15 mouse cellular contexts compared by ENCODE assay signal in genomic region chr8:84769324-84769723, GRCm38 (mm10). TPM values are rescaled to one million over a fixed set of nuclear protein-coding genes. Genes with fewer than 3 reads are reported as not detected.
DNase-seq lines count a peak whose midpoint lies in the region; ATAC-seq and TF ChIP-seq lines count a peak whose summit lies in the region.
"Had no signal": no experiment of that assay in that cellular context is flagged by ENCODE, and none has a peak within 500 bp of the region (broad histone marks: within the 10 kb centered on the region; RNA-seq: fewer than 3 reads in every experiment).

No protein-coding gene starts in this region.

- no peak for ATAC-seq in hindbrain, embryonic 13.5 days (ENCODE audit: low FRiP score)
- no peak for ATAC-seq in hindbrain, embryonic 11.5 days (ENCODE audit: low FRiP score)
- ATAC-seq in forebrain, postnatal 0 days = no peak
- ATAC-seq: activated CD4-positive, CD25-positive, alpha-beta regulatory T cell, adult 4 months; liver, embryonic 12.5 days had no signal

- DNase-seq in hindbrain, embryonic 11.5 days (ENCODE audit: low spot score) = no peak
- DNase-seq in brain, adult 2 months (ENCODE audit: low read depth, low spot score) = peak; percentile 91
- peak; percentile 68 for DNase-seq in cerebellum, adult 8-10 months
- DNase-seq in forebrain, postnatal 0 days = no peak
- no peak for DNase-seq in thymus, postnatal 10 days (ENCODE audit: low spot score in 2 of 2)
- DNase-seq in frontal cortex, postnatal 36 days (ENCODE audit: low spot score in 2 of 2) = no peak
- no peak for DNase-seq in urinary bladder, postnatal 25 days (ENCODE audit: low spot score)
- DNase-seq: heart, adult 11 months; heart, postnatal 10 days; kidney, adult 18-20 months; lung, postnatal 14 days had no signal

- no peak overlapping the region for H3K27ac ChIP-seq in hindbrain, embryonic 13.5 days
- no peak overlapping the region for H3K27ac ChIP-seq in hindbrain, embryonic 11.5 days (ENCODE audit: low read depth, low read length)
- H3K27ac ChIP-seq in forebrain, postnatal 0 days (ENCODE audit: low read depth, low read length) = peak overlapping the region; percentile 95
- H3K27ac ChIP-seq: liver, embryonic 12.5 days; midbrain, embryonic 12.5 days had no signal

- peaks cover 60% of the 10 kb centered on the region for H3K4me1 ChIP-seq in hindbrain, embryonic 13.5 days (replicated peaks)
- peaks cover 13% of the 10 kb centered on the region for H3K4me1 ChIP-seq in hindbrain, embryonic 11.5 days (replicated peaks; ENCODE audit: control insufficient read depth, insufficient read depth, low read length)
- 0 out of 2 replicates have a peak, but pooled peaks cover 5% of the 10 kb centered on the region for H3K4me1 ChIP-seq in forebrain, postnatal 0 days (ENCODE audit: insufficient read depth)

- peaks cover 96% of the 10 kb centered on the region for H3K27me3 ChIP-seq in hindbrain, embryonic 13.5 days
- peaks cover 97% of the 10 kb centered on the region for H3K27me3 ChIP-seq in hindbrain, embryonic 11.5 days (ENCODE audit: control insufficient read depth, insufficient read depth, low read length)
- H3K27me3 ChIP-seq in forebrain, postnatal 0 days (ENCODE audit: insufficient read depth, low read length) = no peaks in the 10 kb centered on the region

- no peaks in the 10 kb centered on the region for H3K9me3 ChIP-seq in hindbrain, embryonic 13.5 days
- H3K9me3 ChIP-seq in hindbrain, embryonic 11.5 days (ENCODE audit: control insufficient read depth, low read length) = no peaks in the 10 kb centered on the region
- H3K9me3 ChIP-seq in forebrain, postnatal 0 days (ENCODE audit: low read length) = no peaks in the 10 kb centered on the region
- H3K9me3 ChIP-seq: liver, embryonic 12.5 days; midbrain, embryonic 12.5 days had no signal

- H3K4me2 ChIP-seq in hindbrain, embryonic 13.5 days = peak overlapping the region; percentile 49
- H3K4me2 ChIP-seq in hindbrain, embryonic 11.5 days (replicated peaks; ENCODE audit: low read depth, low read length) = no peak overlapping the region
- peak overlapping the region; percentile 71 for H3K4me2 ChIP-seq in forebrain, postnatal 0 days (ENCODE audit: low read depth)
- H3K4me2 ChIP-seq: liver, embryonic 12.5 days; midbrain, embryonic 12.5 days had no signal

- no peaks in the 10 kb centered on the region for H3K36me3 ChIP-seq in hindbrain, embryonic 13.5 days
- no peaks in the 10 kb centered on the region for H3K36me3 ChIP-seq in hindbrain, embryonic 11.5 days (ENCODE audit: control insufficient read depth, insufficient read depth, low read length)
- peaks cover 12% of the 10 kb centered on the region; the same call in 1 of the 2 replicates for H3K36me3 ChIP-seq in forebrain, postnatal 0 days (ENCODE audit: insufficient read depth)
- H3K36me3 ChIP-seq: liver, embryonic 12.5 days; midbrain, embryonic 12.5 days had no signal

- H3K4me3 ChIP-seq in hindbrain, embryonic 13.5 days = peak overlapping the region; percentile 15; the same call in 1 of the 2 replicates
- H3K4me3 ChIP-seq in hindbrain, embryonic 11.5 days (ENCODE audit: low read depth, low read length) = no peak overlapping the region
- H3K4me3 ChIP-seq in forebrain, postnatal 0 days (ENCODE audit: low read depth, low read length) = peak overlapping the region; percentile 48
- H3K4me3 ChIP-seq: liver, embryonic 12.5 days; midbrain, embryonic 12.5 days had no signal

- no peak for TF ChIP-seq CTCF in forebrain, postnatal 0 days (IDR thresholded peaks at IDR 0.05; ENCODE audit: low read depth)

- WGBS in hindbrain, embryonic 13.5 days = 78% methylated on average over 8 of the region's 8 CpGs
- 84% methylated on average over 8 of the region's 8 CpGs for WGBS in hindbrain, embryonic 11.5 days
- WGBS in forebrain, postnatal 0 days = 59% methylated on average over 8 of the region's 8 CpGs

- H3K9ac ChIP-seq in hindbrain, embryonic 13.5 days = no peak overlapping the region
- no peak overlapping the region for H3K9ac ChIP-seq in hindbrain, embryonic 11.5 days (ENCODE audit: low read depth, low read length)
- H3K9ac ChIP-seq in forebrain, postnatal 0 days = peak overlapping the region; percentile 57
- H3K9ac ChIP-seq: liver, embryonic 12.5 days; midbrain, embryonic 12.5 days had no signal

RNA-seq across cellular contexts. Expression of gene Nfix, which starts 30.8 kb away (rescaled TPM):
- 35.3 and 44.1 TPM in 2 replicates for polyA plus RNA-seq in hindbrain, embryonic 13.5 days (2015; fragmentation: Nextera tagmentation; extraction: Ambion mirVana)
- polyA plus RNA-seq in hindbrain, embryonic 11.5 days (2014; fragmentation: Nextera tagmentation; extraction: Ambion mirVana) = 2.4 and 3.0 TPM in 2 replicates
- total RNA-seq in forebrain, postnatal 0 days (2014; rRNA removed) = 111 and 116 TPM in 2 replicates
- polyA plus RNA-seq in forebrain, postnatal 0 days (2015; fragmentation: Nextera tagmentation; extraction: Ambion mirVana) = 347 and 376 TPM in 2 replicates

RNA-seq across cellular contexts. Expression of gene G430095P16Rik, which starts 46.5 kb away (rescaled TPM):
- polyA plus RNA-seq in hindbrain, embryonic 13.5 days (2015; fragmentation: Nextera tagmentation; extraction: Ambion mirVana) = 1.0 and 2.3 TPM in 2 replicates
- polyA plus RNA-seq in hindbrain, embryonic 11.5 days (2014; fragmentation: Nextera tagmentation; extraction: Ambion mirVana) = 2.3 and 2.9 TPM in 2 replicates
- not detected in 2 replicates for total RNA-seq in forebrain, postnatal 0 days (2014; rRNA removed)
- 0.56 and 1.0 TPM in 2 replicates for polyA plus RNA-seq in forebrain, postnatal 0 days (2015; fragmentation: Nextera tagmentation; extraction: Ambion mirVana)

RNA-seq across cellular contexts. Expression of gene Dand5, which starts 53.3 kb away (rescaled TPM):
- 10.8 and 11.5 TPM in 2 replicates for polyA plus RNA-seq in hindbrain, embryonic 13.5 days (2015; fragmentation: Nextera tagmentation; extraction: Ambion mirVana)
- polyA plus RNA-seq in hindbrain, embryonic 11.5 days (2014; fragmentation: Nextera tagmentation; extraction: Ambion mirVana) = 6.2 and 7.1 TPM in 2 replicates
- 4.7 and 6.9 TPM in 2 replicates for total RNA-seq in forebrain, postnatal 0 days (2014; rRNA removed)
- polyA plus RNA-seq in forebrain, postnatal 0 days (2015; fragmentation: Nextera tagmentation; extraction: Ambion mirVana) = 8.2 and 10.0 TPM in 2 replicates

Comparison
In these comparisons a context has a peak if more than half of its experiments do, and no peak if none do; other contexts are left out.
1. DNase-seq: peak in brain, adult 2 months (single experiment) and cerebellum, adult 8-10 months (single experiment); none in hindbrain, embryonic 11.5 days (single experiment), forebrain, postnatal 0 days (single experiment), thymus, postnatal 10 days (0 of 2), frontal cortex, postnatal 36 days (0 of 2) and urinary bladder, postnatal 25 days (single experiment).